In the genomic region with DNA sequence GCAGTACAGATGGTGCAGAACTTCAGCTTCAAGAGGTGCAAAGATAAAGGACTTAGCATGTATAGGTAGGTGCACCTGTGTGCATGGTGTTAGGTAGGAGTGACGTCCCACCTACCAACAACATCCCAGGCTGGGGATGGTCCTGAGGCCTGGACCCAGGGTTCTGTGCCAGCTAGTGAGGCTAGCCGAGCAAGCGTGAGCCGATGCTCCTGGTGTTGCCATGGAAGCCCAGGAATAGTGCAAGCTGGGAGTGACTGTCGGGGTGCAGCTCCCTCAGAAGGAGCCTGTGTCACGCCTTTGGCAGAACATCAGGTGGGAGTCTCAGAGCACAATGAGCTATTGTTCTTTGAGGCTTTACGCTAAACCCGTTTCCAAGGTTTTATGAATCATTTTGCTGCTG, we compare ENCODE assay signal across 10 mouse cellular contexts.
A peak's percentile ranks its signal among the peaks of the same experiment; 100 is the strongest.
DNase-seq lines count a peak whose midpoint lies in the region; ATAC-seq lines count a peak whose summit lies in the region.
"Had no signal": no experiment of that assay in that cellular context is flagged by ENCODE, and none has a peak within 500 bp of the region (broad histone marks: within the 10 kb centered on the region; RNA-seq: fewer than 3 reads in every experiment).

No protein-coding gene starts in this region.

- peak; percentile 3 to 4 for DNase-seq in adrenal gland, postnatal 36 days
- DNase-seq in fibroblast of lung, adult 2 months (ENCODE audit: low read depth) = peak; percentile 36
- peak; percentile 16 to 34 for DNase-seq in layer of hippocampus, postnatal 25 days (ENCODE audit: extremely low spot score in 1 of 2, low spot score in 1 of 2)
- peak; percentile 82 for DNase-seq in right cerebral cortex, adult 18-20 months
- no peak for DNase-seq in urinary bladder, adult 18-20 months (ENCODE audit: low spot score in 2 of 2)
- DNase-seq in cerebellum, postnatal 14 days = no peak
- DNase-seq: heart, postnatal 10 days; kidney, postnatal 14 days had no signal

- no peak for ATAC-seq in neural tube, embryonic 15.5 days (ENCODE audit: low FRiP score)

- no peaks in the 10 kb centered on the region for H3K9me3 ChIP-seq in neural tube, embryonic 15.5 days (replicated peaks)

- H3K4me1 ChIP-seq in neural tube, embryonic 15.5 days = peaks cover 24% of the 10 kb centered on the region

- no peak overlapping the region for H3K27ac ChIP-seq in neural tube, embryonic 15.5 days (replicated peaks)

- no peak overlapping the region for H3K4me3 ChIP-seq in neural tube, embryonic 15.5 days (replicated peaks)
- H3K4me3 ChIP-seq: erythroblast, embryonic 14.5 days had no signal

- H3K27me3 ChIP-seq in neural tube, embryonic 15.5 days (replicated peaks) = peaks cover 61% of the 10 kb centered on the region

- no peak overlapping the region for H3K4me2 ChIP-seq in neural tube, embryonic 15.5 days

- H3K36me3 ChIP-seq in neural tube, embryonic 15.5 days = no peaks in the 10 kb centered on the region

- no peak overlapping the region for H3K9ac ChIP-seq in neural tube, embryonic 15.5 days (replicated peaks)

- whole genome bisulfite sequencing in neural tube, embryonic 15.5 days = 68% methylated on average over 8 of the region's 8 CpGs

Comparison
In these comparisons a context has a peak if more than half of its experiments do, and no peak if none do; other contexts are left out.
1. DNase-seq: peak in adrenal gland, postnatal 36 days (2 of 2), fibroblast of lung, adult 2 months (single experiment), layer of hippocampus, postnatal 25 days (2 of 2) and right cerebral cortex, adult 18-20 months (single experiment); none in urinary bladder, adult 18-20 months (0 of 2) and cerebellum, postnatal 14 days (0 of 2).